Comparison of ENCODE assay signal across 7 mouse cellular contexts in genomic region chr1:121180273-121181030, GRCm38 (mm10).
DNase-seq lines count a peak whose midpoint lies in the region; ATAC-seq lines count a peak whose summit lies in the region.

No protein-coding gene starts in this region.

- DNase-seq in adrenal gland, adult 2 months = peak; percentile 76
- DNase-seq in cerebellum, postnatal 25 days = peak; percentile 78 to 87
- peak; percentile 78 to 89 for DNase-seq in frontal cortex, postnatal 36 days (ENCODE audit: low spot score in 2 of 2)
- peak; percentile 31 to 89 for DNase-seq in left cerebral cortex, adult 9 months (ENCODE audit: low spot score in 2 of 2)
- peak; percentile 15 to 65 for DNase-seq in spleen, postnatal 4 days (ENCODE audit: low spot score in 2 of 2)

- H3K9me3 ChIP-seq in intestine, embryonic 16.5 days (ENCODE audit: control insufficient read depth, low read length) = no peaks in the 10 kb centered on the region
- no peaks in the 10 kb centered on the region for H3K9me3 ChIP-seq in midbrain, embryonic 13.5 days

- WGBS in intestine, embryonic 16.5 days = 16% methylated on average over 20 of the region's 20 CpGs
- 21% methylated on average over 20 of the region's 20 CpGs for WGBS in midbrain, embryonic 13.5 days

- H3K4me2 ChIP-seq in intestine, embryonic 16.5 days (ENCODE audit: low read depth, low read length) = no peak overlapping the region
- H3K4me2 ChIP-seq in midbrain, embryonic 13.5 days (replicated peaks) = peak overlapping the region; percentile 27

- H3K36me3 ChIP-seq in intestine, embryonic 16.5 days (ENCODE audit: control insufficient read depth, insufficient read depth, low read length) = no peaks in the 10 kb centered on the region
- no peaks in the 10 kb centered on the region for H3K36me3 ChIP-seq in midbrain, embryonic 13.5 days

- H3K4me3 ChIP-seq in intestine, embryonic 16.5 days (ENCODE audit: low read length) = no peak overlapping the region
- no peak overlapping the region for H3K4me3 ChIP-seq in midbrain, embryonic 13.5 days (replicated peaks)

- H3K4me1 ChIP-seq in intestine, embryonic 16.5 days (ENCODE audit: control insufficient read depth, insufficient read depth, low read length) = peaks cover 3% of the 10 kb centered on the region; the same call in 1 of the 2 replicates
- peaks cover 18% of the 10 kb centered on the region for H3K4me1 ChIP-seq in midbrain, embryonic 13.5 days (replicated peaks)

- ATAC-seq in intestine, embryonic 16.5 days = 0 out of 2 replicates have a peak, but pooled peaks have one; percentile 38
- ATAC-seq in midbrain, embryonic 13.5 days = peak; percentile 61; the same call in 1 of the 2 replicates

- no peak overlapping the region for H3K9ac ChIP-seq in intestine, embryonic 16.5 days (ENCODE audit: low read depth, low read length)
- no peak overlapping the region for H3K9ac ChIP-seq in midbrain, embryonic 13.5 days (replicated peaks)

- no peak overlapping the region for H3K27ac ChIP-seq in intestine, embryonic 16.5 days (ENCODE audit: low read length)
- H3K27ac ChIP-seq in midbrain, embryonic 13.5 days = peak overlapping the region; percentile 46; the same call in 1 of the 2 replicates

- peaks cover 31% of the 10 kb centered on the region for H3K27me3 ChIP-seq in intestine, embryonic 16.5 days (replicated peaks; ENCODE audit: control insufficient read depth, insufficient read depth, low read length)
- peaks cover 62% of the 10 kb centered on the region for H3K27me3 ChIP-seq in midbrain, embryonic 13.5 days
